Mouse (Mus musculus): ENCODE results near the gene Hint1.

Gene Hint1

GRCm38 (mm10) chr11:54861471-54862420 lies 4.4 kb upstream of the Hint1 start:
- DNase-seq (ENCODE audit: low spot score in 2 of 2) = no peak

- peak in 1 of 2 experiments; percentile 79 for DNase-seq (ENCODE audit: low spot score in 2 of 2)
Measured at GRCm38 (mm10) chr11:54862621-54863520, 3.3 kb upstream of the Hint1 start.

GRCm38 (mm10) chr11:54865330-54866085 lies 675 bp upstream of the Hint1 start:
- DNase-seq (ENCODE audit: low spot score in 2 of 2) = no peak

GRCm38 (mm10) chr11:54867049-54867385 lies 834 bp downstream of the Hint1 start:
- peak in 1 of 2 experiments; percentile 26 for DNase-seq (ENCODE audit: low spot score in 2 of 2)

- no peak for DNase-seq (ENCODE audit: low spot score in 2 of 2)
Measured at GRCm38 (mm10) chr11:54867903-54868434, 1.8 kb downstream of the Hint1 start.

- no peak for DNase-seq (ENCODE audit: low spot score in 2 of 2)
Measured at GRCm38 (mm10) chr11:54868445-54868844, 2.3 kb downstream of the Hint1 start.

GRCm38 (mm10) chr11:54869318-54869717 lies 3.1 kb downstream of the Hint1 start:
- DNase-seq (ENCODE audit: low spot score in 2 of 2) = no peak

GRCm38 (mm10) chr11:54871831-54872537 lies 5.8 kb downstream of the Hint1 start:
- DNase-seq (ENCODE audit: low spot score in 2 of 2) = peak in 1 of 2 experiments; percentile 32

- DNase-seq (ENCODE audit: low spot score in 2 of 2) = no peak
Measured at GRCm38 (mm10) chr11:54876031-54876430, 9.8 kb downstream of the Hint1 start.

- DNase-seq (ENCODE audit: low spot score in 2 of 2) = no peak
Measured at GRCm38 (mm10) chr11:54878893-54879292, 12.7 kb downstream of the Hint1 start.

GRCm38 (mm10) chr11:54879434-54879833 lies 13.3 kb downstream of the Hint1 start:
- peak in 1 of 2 experiments; percentile 69 for DNase-seq (ENCODE audit: low spot score in 2 of 2)

- no peak for DNase-seq (ENCODE audit: low spot score in 2 of 2)
Measured at GRCm38 (mm10) chr11:54879922-54880321, 13.7 kb downstream of the Hint1 start.

GRCm38 (mm10) chr11:54881051-54881474 lies 14.9 kb downstream of the Hint1 start:
- no peak for DNase-seq (ENCODE audit: low spot score in 2 of 2)

- no peak for DNase-seq (ENCODE audit: low spot score in 2 of 2)
Measured at GRCm38 (mm10) chr11:54882671-54883070, 16.5 kb downstream of the Hint1 start.

GRCm38 (mm10) chr11:54884197-54884828 lies 18.1 kb downstream of the Hint1 start:
- DNase-seq (ENCODE audit: low spot score in 2 of 2) = no peak

GRCm38 (mm10) chr11:54884937-54885336 lies 18.8 kb downstream of the Hint1 start:
- DNase-seq (ENCODE audit: low spot score in 2 of 2) = no peak

GRCm38 (mm10) chr11:54885406-54885805 lies 19.2 kb downstream of the Hint1 start:
- no peak for DNase-seq (ENCODE audit: low spot score in 2 of 2)

GRCm38 (mm10) chr11:54887927-54888326 lies 21.7 kb downstream of the Hint1 start:
- no peak for DNase-seq (ENCODE audit: low spot score in 2 of 2)

- no peak for DNase-seq (ENCODE audit: low spot score in 2 of 2)
Measured at GRCm38 (mm10) chr11:54891341-54891740, 25.2 kb downstream of the Hint1 start.

GRCm38 (mm10) chr11:54892091-54892490 lies 25.9 kb downstream of the Hint1 start:
- DNase-seq (ENCODE audit: low spot score in 2 of 2) = no peak
